Mouse (Mus musculus) forebrain, embryonic 13.5 days (tissue): ENCODE measurements around the gene Spns2. TPM values are rescaled to one million over a fixed set of nuclear protein-coding genes. Genes with fewer than 3 reads are reported as not detected.

Experiments
- ATAC-seq: fragments of 200-750 bp; cut with Nextera tagmentation; 2 replicates; pipeline ENCODE4 v1.8.0; 2017
- H3K27ac ChIP-seq: fragments of 300-500 bp; sonication (generic); 2 replicates; pipeline ENCODE4 v1.5.1; 2015; ENCODE audit warnings: inconsistent platforms, mild to moderate bottlenecking, moderate library complexity
- H3K27me3 ChIP-seq: fragments of 300-500 bp; sonication (generic); 2 replicates; pipeline ENCODE4 v1.6.1; 2015; ENCODE audit warnings: mild to moderate bottlenecking, inconsistent platforms
- H3K36me3 ChIP-seq: fragments of 300-500 bp; sonication (generic); 2 replicates; pipeline ENCODE4 v1.6.1; 2015; ENCODE audit warnings: mild to moderate bottlenecking, inconsistent platforms; ENCODE audit not compliant: poor library complexity, severe bottlenecking
- H3K4me1 ChIP-seq: fragments of 300-500 bp; sonication (generic); 2 replicates; pipeline ENCODE4 v1.6.1; 2015; ENCODE audit warnings: inconsistent platforms
- H3K4me2 ChIP-seq: fragments of 300-500 bp; sonication (generic); 2 replicates; pipeline ENCODE4 v1.6.1; 2015; ENCODE audit warnings: inconsistent platforms, mild to moderate bottlenecking, moderate library complexity
- H3K4me3 ChIP-seq: fragments of 300-500 bp; sonication (generic); 2 replicates; pipeline ENCODE4 v1.5.1; 2015; ENCODE audit warnings: mild to moderate bottlenecking, inconsistent platforms
- H3K9ac ChIP-seq: fragments of 300-500 bp; sonication (generic); 2 replicates; pipeline ENCODE4 v1.6.1; 2015; ENCODE audit warnings: mild to moderate bottlenecking, inconsistent platforms
- H3K9me3 ChIP-seq: fragments of 300-500 bp; sonication (generic); replicated peaks from 2 replicates; pipeline ENCODE4 v1.6.1; 2016; ENCODE audit warnings: inconsistent platforms
- WGBS: fragments of 180-500 bp; shearing (Covaris S2); methylation state at CpG from one replicate; pipeline ENCODE4 v1.1.7; 2015; 5-methylcytosine and 5-hydroxymethylcytosine counted together
- polyA plus RNA-seq: library from polyadenylated mRNA; unstranded; fragments of >200 nt; fragmentation: Nextera tagmentation; extraction: Ambion mirVana; gene quantifications from 2 replicates; pipeline ENCODE4 v1.2.1, GENCODE M21; 2015

Gene Spns2
- polyA plus RNA-seq, 1 experiment from 2014 or later: 3.6 TPM

- WGBS: 86% methylated on average over 4 of the region's 4 CpGs
- Histone ChIP-seq H3K9me3 (no peaks in the 10 kb centered on the region), H3K27me3 (peaks cover 1% of the 10 kb centered on the region; the same call in 1 of the 2 replicates), H3K4me2 (no peak overlapping the region), H3K9ac (no peak overlapping the region), H3K27ac (no peak overlapping the region), H3K4me3 (no peak overlapping the region), H3K4me1 (peaks cover 13% of the 10 kb centered on the region), H3K36me3 (no peaks in the 10 kb centered on the region)
- ATAC-seq: no peak
These were observed 7.8 kb downstream of the Spns2 start for GRCm38 (mm10) chr11:72481952-72482351.

GRCm38 (mm10) chr11:72481313-72481712 is 8.4 kb downstream of the Spns2 start:
- Histone ChIP-seq H3K4me3 (no peak overlapping the region), H3K27ac (no peak overlapping the region), H3K4me2 (no peak overlapping the region), H3K9ac (no peak overlapping the region), H3K27me3 (no peaks in the 10 kb centered on the region), H3K36me3 (no peaks in the 10 kb centered on the region), H3K4me1 (peaks cover 12% of the 10 kb centered on the region), H3K9me3 (no peaks in the 10 kb centered on the region)
- ATAC-seq: no peak
- WGBS: 78% methylated on average over 5 of the region's 5 CpGs

- WGBS: 87% methylated on average over 2 of the region's 2 CpGs
- no peak overlapping the region for H3K4me2 ChIP-seq
- no peak for ATAC-seq
- no peaks in the 10 kb centered on the region for H3K27me3 ChIP-seq
- H3K9ac ChIP-seq: no peak overlapping the region
- H3K4me1 ChIP-seq: no peaks in the 10 kb centered on the region
- H3K4me3 ChIP-seq: no peak overlapping the region
- H3K36me3 ChIP-seq: no peaks in the 10 kb centered on the region
- H3K9me3 ChIP-seq: no peaks in the 10 kb centered on the region
- H3K27ac ChIP-seq: no peak overlapping the region
These were observed 10.2 kb downstream of the Spns2 start for GRCm38 (mm10) chr11:72479499-72479898.

GRCm38 (mm10) chr11:72478228-72478627 is 11.5 kb downstream of the Spns2 start:
- Histone ChIP-seq H3K4me1 (no peaks in the 10 kb centered on the region), H3K4me2 (no peak overlapping the region), H3K27ac (no peak overlapping the region), H3K36me3 (no peaks in the 10 kb centered on the region; the same call in 1 of the 2 replicates), H3K27me3 (no peaks in the 10 kb centered on the region), H3K9ac (no peak overlapping the region), H3K9me3 (no peaks in the 10 kb centered on the region), H3K4me3 (no peak overlapping the region)
- WGBS: 83% methylated on average over 5 of the region's 6 CpGs
- ATAC-seq: no peak

GRCm38 (mm10) chr11:72477653-72478052 is 12.1 kb downstream of the Spns2 start:
- no peak overlapping the region for H3K4me2 ChIP-seq
- no peaks in the 10 kb centered on the region for H3K27me3 ChIP-seq
- H3K36me3 ChIP-seq: no peaks in the 10 kb centered on the region; the same call in 1 of the 2 replicates
- H3K4me3 ChIP-seq: no peak overlapping the region
- no peak overlapping the region for H3K9ac ChIP-seq
- H3K4me1 ChIP-seq: no peaks in the 10 kb centered on the region
- no peak for ATAC-seq
- no peaks in the 10 kb centered on the region for H3K9me3 ChIP-seq
- H3K27ac ChIP-seq: no peak overlapping the region
- 89% methylated on average over 1 of the region's 1 CpGs for WGBS

GRCm38 (mm10) chr11:72477182-72477581 is 12.5 kb downstream of the Spns2 start:
- no peaks in the 10 kb centered on the region for H3K4me1 ChIP-seq
- H3K27me3 ChIP-seq: no peaks in the 10 kb centered on the region
- H3K27ac ChIP-seq: no peak overlapping the region
- H3K9ac ChIP-seq: no peak overlapping the region
- no peak for ATAC-seq
- WGBS: 42% methylated on average over 5 of the region's 5 CpGs
- H3K9me3 ChIP-seq: no peaks in the 10 kb centered on the region
- no peak overlapping the region for H3K4me3 ChIP-seq
- H3K4me2 ChIP-seq: no peak overlapping the region
- H3K36me3 ChIP-seq: peaks cover 3% of the 10 kb centered on the region; the same call in 1 of the 2 replicates

- Histone ChIP-seq H3K9ac (no peak overlapping the region), H3K4me2 (no peak overlapping the region), H3K4me3 (no peak overlapping the region), H3K27me3 (no peaks in the 10 kb centered on the region), H3K9me3 (no peaks in the 10 kb centered on the region), H3K4me1 (no peaks in the 10 kb centered on the region), H3K36me3 (peaks cover 4% of the 10 kb centered on the region; the same call in 1 of the 2 replicates), H3K27ac (no peak overlapping the region)
- ATAC-seq: no peak
- 84% methylated on average over 7 of the region's 7 CpGs for WGBS
These were observed 13.6 kb downstream of the Spns2 start for GRCm38 (mm10) chr11:72476074-72476625.

- H3K4me3 ChIP-seq: no peak overlapping the region
- no peak overlapping the region for H3K27ac ChIP-seq
- no peak overlapping the region for H3K9ac ChIP-seq
- H3K9me3 ChIP-seq: no peaks in the 10 kb centered on the region
- no peaks in the 10 kb centered on the region for H3K4me1 ChIP-seq
- H3K36me3 ChIP-seq: peaks cover 4% of the 10 kb centered on the region; the same call in 1 of the 2 replicates
- 90% methylated on average over 7 of the region's 7 CpGs for WGBS
- no peak for ATAC-seq
- no peak overlapping the region for H3K4me2 ChIP-seq
- no peaks in the 10 kb centered on the region for H3K27me3 ChIP-seq
These were observed 14.3 kb downstream of the Spns2 start for GRCm38 (mm10) chr11:72475408-72475807.

GRCm38 (mm10) chr11:72474926-72475325 is 14.8 kb downstream of the Spns2 start:
- no peak for ATAC-seq
- Histone ChIP-seq H3K4me2 (no peak overlapping the region), H3K27me3 (no peaks in the 10 kb centered on the region), H3K27ac (no peak overlapping the region), H3K36me3 (peaks cover 4% of the 10 kb centered on the region; the same call in 1 of the 2 replicates), H3K9ac (no peak overlapping the region), H3K4me1 (no peaks in the 10 kb centered on the region), H3K9me3 (no peaks in the 10 kb centered on the region), H3K4me3 (no peak overlapping the region)
- 83% methylated on average over 3 of the region's 3 CpGs for WGBS

- H3K4me1 ChIP-seq: peaks cover 10% of the 10 kb centered on the region
These were observed 16.2 kb downstream of the Spns2 start for GRCm38 (mm10) chr11:72473540-72473939.

GRCm38 (mm10) chr11:72471381-72471780 is 18.3 kb downstream of the Spns2 start:
- H3K4me2 ChIP-seq: no peak overlapping the region
- 82% methylated on average over 6 of the region's 6 CpGs for WGBS
- no peak overlapping the region for H3K27ac ChIP-seq
- H3K9me3 ChIP-seq: no peaks in the 10 kb centered on the region
- no peaks in the 10 kb centered on the region for H3K27me3 ChIP-seq
- ATAC-seq: no peak
- H3K36me3 ChIP-seq: peaks cover 4% of the 10 kb centered on the region; the same call in 1 of the 2 replicates
- peaks cover 10% of the 10 kb centered on the region for H3K4me1 ChIP-seq
- H3K4me3 ChIP-seq: no peak overlapping the region
- H3K9ac ChIP-seq: no peak overlapping the region

More at GRCm38 (mm10) chr11:72473540-72473939, 16.2 kb downstream of the Spns2 start:
- H3K9ac ChIP-seq: no peak overlapping the region
- H3K9me3 ChIP-seq: no peaks in the 10 kb centered on the region
- H3K4me3 ChIP-seq: no peak overlapping the region
- peaks cover 4% of the 10 kb centered on the region; the same call in 1 of the 2 replicates for H3K36me3 ChIP-seq
- no peak overlapping the region for H3K27ac ChIP-seq
- H3K27me3 ChIP-seq: no peaks in the 10 kb centered on the region
- ATAC-seq: no peak
- WGBS: 89% methylated on average over 4 of the region's 4 CpGs
- no peak overlapping the region for H3K4me2 ChIP-seq

- H3K4me3 ChIP-seq: no peak overlapping the region
- H3K36me3 ChIP-seq: peaks cover 4% of the 10 kb centered on the region; the same call in 1 of the 2 replicates
- no peaks in the 10 kb centered on the region for H3K27me3 ChIP-seq
- no peak overlapping the region for H3K9ac ChIP-seq
- H3K9me3 ChIP-seq: no peaks in the 10 kb centered on the region
- ATAC-seq: no peak
- peaks cover 12% of the 10 kb centered on the region for H3K4me1 ChIP-seq
- H3K27ac ChIP-seq: no peak overlapping the region
- 73% methylated on average over 4 of the region's 4 CpGs for WGBS
- no peak overlapping the region for H3K4me2 ChIP-seq
These were observed 19.7 kb downstream of the Spns2 start for GRCm38 (mm10) chr11:72470004-72470403.

GRCm38 (mm10) chr11:72469217-72469616 is 20.5 kb downstream of the Spns2 start:
- H3K9me3 ChIP-seq: no peaks in the 10 kb centered on the region
- peak; percentile 70 for ATAC-seq
- peaks cover 4% of the 10 kb centered on the region; the same call in 1 of the 2 replicates for H3K36me3 ChIP-seq
- H3K4me1 ChIP-seq: peaks cover 14% of the 10 kb centered on the region
- no peak overlapping the region for H3K4me2 ChIP-seq
- no peak overlapping the region for H3K9ac ChIP-seq
- no peaks in the 10 kb centered on the region for H3K27me3 ChIP-seq
- no peak overlapping the region for H3K27ac ChIP-seq
- no peak overlapping the region for H3K4me3 ChIP-seq
- 19% methylated on average over 5 of the region's 5 CpGs for WGBS
